Mouse (Mus musculus) heart, embryonic 15.5 days (tissue): ENCODE data around the gene Zfp970. TPM values are rescaled to one million over a fixed set of nuclear protein-coding genes. Genes with fewer than 3 reads are reported as not detected.
"Not testable (repeated sequence)": the region's sequence is repeated elsewhere in the genome, so short reads cannot be mapped to it uniquely, and the experiment has no call there.

Experiments used
- ATAC-seq: fragments of 200-750 bp; cut with Nextera tagmentation; replicated peaks from 2 replicates; pipeline ENCODE4 v1.8.0; 2017; ENCODE audit warnings: low read depth, moderate TSS enrichment; ENCODE audit not compliant: insufficient number of reproducible peaks, insufficient read depth, low FRiP score
- H3K27ac ChIP-seq: fragments of 300-500 bp; sonication (generic); 2 replicates; pipeline ENCODE4 v1.5.1; 2015; ENCODE audit warnings: mild to moderate bottlenecking, inconsistent platforms
- H3K27me3 ChIP-seq: fragments of 300-500 bp; sonication (generic); 2 replicates; pipeline ENCODE4 v1.6.1; 2015; ENCODE audit warnings: inconsistent platforms
- H3K36me3 ChIP-seq: fragments of 300-500 bp; sonication (generic); 2 replicates; pipeline ENCODE4 v1.6.1; 2015; ENCODE audit warnings: mild to moderate bottlenecking, inconsistent platforms
- H3K4me1 ChIP-seq: fragments of 300-500 bp; sonication (generic); replicated peaks from 2 replicates; pipeline ENCODE4 v1.6.1; 2015; ENCODE audit warnings: inconsistent platforms
- H3K4me2 ChIP-seq: fragments of 300-500 bp; sonication (generic); 2 replicates; pipeline ENCODE4 v1.6.1; 2015; ENCODE audit warnings: inconsistent platforms, mild to moderate bottlenecking, moderate library complexity
- H3K4me3 ChIP-seq: fragments of 300-500 bp; sonication (generic); 2 replicates; pipeline ENCODE4 v1.5.1; 2015; ENCODE audit warnings: mild to moderate bottlenecking, inconsistent platforms
- H3K9ac ChIP-seq: fragments of 300-500 bp; sonication (generic); 2 replicates; pipeline ENCODE4 v1.6.1; 2015; ENCODE audit warnings: mild to moderate bottlenecking, inconsistent platforms
- H3K9me3 ChIP-seq: fragments of 300-500 bp; sonication (generic); replicated peaks from 2 replicates; pipeline ENCODE4 v1.6.1; 2016; ENCODE audit warnings: inconsistent platforms
- WGBS: fragments of 180-500 bp; shearing (Covaris S2); methylation state at CpG from one replicate; pipeline ENCODE4 v1.1.7; 2015; ENCODE audit warnings: mixed read lengths; 5-methylcytosine and 5-hydroxymethylcytosine counted together
- polyA plus RNA-seq: library from polyadenylated mRNA; unstranded; fragments of >200 nt; fragmentation: Nextera tagmentation; extraction: Ambion mirVana; gene quantifications from 2 replicates; pipeline ENCODE4 v1.2.1, GENCODE M21; 2015

Zfp970 gene
- polyA plus RNA-seq, 1 experiment from 2014 or later = 9.9 TPM

- not testable (repeated sequence) for H3K9me3 ChIP-seq, H3K36me3 ChIP-seq, H3K27ac ChIP-seq, ATAC-seq, H3K27me3 ChIP-seq, H3K4me1 ChIP-seq, H3K9ac ChIP-seq, H3K4me2 ChIP-seq, H3K4me3 ChIP-seq
- WGBS = 85% methylated on average over 7 of the region's 7 CpGs
These were observed 53.8 kb downstream of the Zfp970 start for GRCm38 (mm10) chr2:177518354-177518753.

- H3K27ac ChIP-seq, H3K27me3 ChIP-seq, H3K9ac ChIP-seq, H3K9me3 ChIP-seq, ATAC-seq, H3K4me1 ChIP-seq, H3K36me3 ChIP-seq, H3K4me2 ChIP-seq, H3K4me3 ChIP-seq: not testable (repeated sequence)
- 73% methylated on average over 1 of the region's 1 CpGs for WGBS
These were observed 54.4 kb downstream of the Zfp970 start for GRCm38 (mm10) chr2:177518960-177519359.

GRCm38 (mm10) chr2:177520035-177520434 is 55.5 kb downstream of the Zfp970 start:
- Histone ChIP-seq H3K4me2 (no peak overlapping the region), H3K4me1 (no peaks in the 10 kb centered on the region), H3K9ac (no peak overlapping the region), H3K4me3 (no peak overlapping the region), H3K27me3 (no peaks in the 10 kb centered on the region), H3K27ac (no peak overlapping the region), H3K9me3 (no peaks in the 10 kb centered on the region; the same call in 1 of the 2 replicates), H3K36me3 (no peaks in the 10 kb centered on the region)
- 75% methylated on average over 8 of the region's 8 CpGs for WGBS
- ATAC-seq = no peak

GRCm38 (mm10) chr2:177523061-177523460 is 58.5 kb downstream of the Zfp970 start:
- 82% methylated on average over 20 of the region's 20 CpGs for WGBS
- H3K9me3 ChIP-seq = no peaks in the 10 kb centered on the region; the same call in 1 of the 2 replicates

GRCm38 (mm10) chr2:177523674-177524073 is 59.1 kb downstream of the Zfp970 start:
- H3K4me3 ChIP-seq, H3K27me3 ChIP-seq, H3K4me1 ChIP-seq, H3K9me3 ChIP-seq, H3K36me3 ChIP-seq, ATAC-seq, H3K27ac ChIP-seq, H3K9ac ChIP-seq, H3K4me2 ChIP-seq: not testable (repeated sequence)
- 88% methylated on average over 6 of the region's 6 CpGs for WGBS

More at GRCm38 (mm10) chr2:177523061-177523460, 58.5 kb downstream of the Zfp970 start:
- Histone ChIP-seq H3K4me2 (no peak overlapping the region), H3K4me3 (no peak overlapping the region), H3K9ac (no peak overlapping the region), H3K36me3 (no peaks in the 10 kb centered on the region), H3K27ac (no peak overlapping the region), H3K4me1 (no peaks in the 10 kb centered on the region), H3K27me3 (no peaks in the 10 kb centered on the region)
- no peak for ATAC-seq

GRCm38 (mm10) chr2:177524171-177524570 is 59.6 kb downstream of the Zfp970 start:
- H3K36me3 ChIP-seq, H3K4me3 ChIP-seq, H3K4me2 ChIP-seq, H3K4me1 ChIP-seq, H3K27ac ChIP-seq, H3K27me3 ChIP-seq, H3K9ac ChIP-seq, H3K9me3 ChIP-seq, ATAC-seq: not testable (repeated sequence)
- 86% methylated on average over 16 of the region's 16 CpGs for WGBS

Other genes starting within 250 kb of the Zfp970 start
- not detected in 2 replicates for gene Gm14409, start 197.7 kb upstream of the Zfp970 start, polyA plus RNA-seq
- 0.18 and 0.28 TPM in 2 replicates for gene Gm14412, start 140.4 kb upstream of the Zfp970 start, polyA plus RNA-seq
- 5.6 and 5.9 TPM in 2 replicates for gene Gm14418, start 66.4 kb upstream of the Zfp970 start, polyA plus RNA-seq
- 6.4 and 7.9 TPM in 2 replicates for gene Gm14403, start 33.5 kb downstream of the Zfp970 start, polyA plus RNA-seq
- gene Gm14406, start 113.5 kb downstream of the Zfp970 start, polyA plus RNA-seq = not detected in 2 replicates